Mouse (Mus musculus) CD4-positive naive resting alpha-beta T cell, adult 57 days (primary cell): ENCODE measurements around the gene Furin. TPM values are rescaled to one million over a fixed set of nuclear protein-coding genes. Genes with fewer than 3 reads are reported as not detected.

ENCODE experiments used
- total RNA-seq: library from RNA; stranded (reverse); gene quantifications from one replicate; pipeline ENCODE4 v1.2.4, GENCODE M21; 2023

The Furin gene
- 73.6 TPM for total RNA-seq

DNA sequence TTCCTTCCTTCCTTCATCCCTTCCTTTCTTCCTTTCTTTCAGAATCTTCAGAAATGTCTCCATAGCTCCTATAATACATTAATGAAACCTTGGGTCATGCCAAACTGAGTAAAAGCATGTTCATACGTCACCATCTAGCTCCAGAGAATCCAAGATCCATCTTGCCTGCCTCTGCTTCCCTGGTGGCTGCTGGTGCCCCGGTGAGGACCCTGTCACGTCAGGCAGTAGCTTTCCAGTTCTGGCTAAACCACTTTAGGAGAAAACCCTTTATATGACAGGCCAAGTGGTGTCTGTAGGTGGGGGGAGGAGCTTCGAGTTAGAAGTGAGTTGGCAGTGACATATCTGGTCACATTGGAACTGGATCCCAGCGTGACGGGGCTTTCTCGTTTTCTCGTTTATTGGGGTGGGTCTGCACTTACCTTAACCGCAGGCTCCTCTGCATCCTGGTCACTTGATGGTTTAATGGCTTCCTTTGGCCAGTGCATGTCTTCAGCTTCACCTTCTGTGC is at the start of gene Furin:
Furin (minus strand) TSS at position 249 of the 508 bp plus-strand sequence.

DNA sequence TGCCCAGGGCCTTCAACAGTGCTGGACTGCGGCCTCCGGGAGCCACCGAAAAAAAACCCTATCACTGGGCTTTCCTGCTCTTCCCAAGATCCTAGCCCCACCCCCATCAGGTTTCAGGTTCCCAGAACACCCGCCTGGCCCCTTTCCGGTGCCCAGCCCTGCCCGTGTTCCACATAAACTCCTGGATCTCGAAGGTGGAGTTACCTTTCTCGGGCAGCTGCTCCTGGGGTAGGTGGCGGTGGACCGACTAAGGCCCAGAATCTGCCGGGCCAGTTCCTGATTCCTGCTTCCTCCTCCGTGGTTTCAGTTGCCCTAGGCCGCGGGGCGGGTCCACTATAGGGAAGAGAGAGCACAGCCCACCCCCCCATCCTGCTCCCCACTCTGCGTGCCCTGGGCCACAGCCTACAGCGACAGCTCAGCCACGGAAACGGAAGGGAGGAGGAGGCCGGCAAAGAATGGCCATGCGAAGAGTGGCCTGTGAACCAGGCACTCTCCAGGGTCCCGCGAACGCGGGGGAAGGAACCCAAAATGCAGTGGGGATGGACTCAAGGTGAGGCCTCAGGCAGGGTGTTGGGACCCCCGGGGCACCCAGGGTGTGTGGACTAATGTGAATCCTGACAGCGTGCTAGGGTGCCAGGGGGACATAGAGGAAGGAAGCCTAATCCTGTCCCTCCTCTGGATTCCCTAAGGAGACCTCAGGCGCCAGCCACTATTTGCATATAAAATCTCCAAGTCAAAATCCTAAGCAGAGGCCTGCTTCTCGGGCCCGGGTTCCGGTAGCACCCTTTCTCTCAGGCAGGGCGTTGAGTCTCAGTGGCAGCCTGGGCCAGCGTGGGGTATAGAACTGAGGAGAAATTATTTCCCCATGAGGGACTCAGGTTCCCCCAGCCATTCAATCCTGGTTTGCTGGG is 17.3 kb downstream of the Furin start, which contains the start of gene Fes:
Fes (minus strand) TSS at position 314 of the 911 bp plus-strand sequence.

DNA sequence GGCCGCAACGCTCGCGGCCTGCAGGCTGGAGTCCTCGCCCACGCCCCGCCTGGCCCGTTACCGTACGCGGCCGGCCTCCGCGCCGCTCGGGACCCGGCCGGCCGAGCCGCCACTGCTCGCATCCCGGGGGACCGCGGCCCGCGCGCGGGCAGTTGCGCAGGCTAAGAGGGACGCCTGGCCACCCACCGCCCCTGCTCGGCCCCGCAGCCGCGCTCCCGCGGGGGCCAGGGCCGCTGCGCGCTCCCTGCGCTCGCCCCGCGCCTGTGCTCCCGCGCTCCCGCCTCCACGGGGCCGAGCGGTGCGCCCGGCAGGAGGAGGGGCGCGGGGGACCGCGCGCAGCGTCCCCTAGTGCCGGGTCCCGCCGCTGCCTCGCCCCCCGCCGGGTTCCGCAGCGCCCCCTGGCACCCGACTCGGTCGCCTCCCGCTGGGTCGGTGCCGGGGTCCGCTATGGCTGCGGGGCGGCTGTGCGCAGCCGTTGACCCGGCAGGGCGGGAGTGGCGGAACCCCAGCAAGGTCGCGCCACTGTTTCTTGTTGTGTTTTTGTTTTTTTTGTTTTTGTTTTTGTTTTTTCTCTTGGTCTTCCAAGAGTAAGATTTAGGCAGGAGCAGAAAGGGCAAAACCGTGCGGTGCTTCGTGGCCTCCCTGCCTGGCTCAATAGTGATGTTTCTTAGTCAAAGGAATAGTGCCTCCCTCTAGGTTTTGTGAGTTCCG is 34.0 kb downstream of the Furin start, which contains the start of gene Man2a2:
Man2a2 (minus strand) TSS at position 335 of the 711 bp plus-strand sequence.

DNA sequence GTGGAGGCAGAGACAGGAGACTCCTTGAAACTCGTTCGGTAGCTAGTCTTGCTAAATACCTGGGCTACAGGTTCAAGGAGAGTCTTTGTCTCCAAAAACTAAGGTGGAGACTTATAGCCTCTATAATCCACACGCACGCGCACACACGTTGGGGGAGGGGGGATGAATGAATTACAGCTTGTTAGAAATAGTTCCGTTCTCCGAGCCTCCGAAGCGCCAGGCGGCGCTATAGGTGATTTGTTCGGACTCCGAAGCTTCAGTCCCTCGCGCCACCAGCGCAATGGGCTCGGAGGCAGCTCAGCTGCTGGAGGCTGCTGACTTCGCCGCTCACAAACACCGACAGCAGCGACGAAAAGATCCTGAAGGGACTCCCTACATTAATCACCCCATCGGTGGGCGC is 62.4 kb downstream of the Furin start, which contains the start of gene Hddc3:
Hddc3 (plus strand) TSS at position 247 of the 400 bp plus-strand sequence.

DNA sequence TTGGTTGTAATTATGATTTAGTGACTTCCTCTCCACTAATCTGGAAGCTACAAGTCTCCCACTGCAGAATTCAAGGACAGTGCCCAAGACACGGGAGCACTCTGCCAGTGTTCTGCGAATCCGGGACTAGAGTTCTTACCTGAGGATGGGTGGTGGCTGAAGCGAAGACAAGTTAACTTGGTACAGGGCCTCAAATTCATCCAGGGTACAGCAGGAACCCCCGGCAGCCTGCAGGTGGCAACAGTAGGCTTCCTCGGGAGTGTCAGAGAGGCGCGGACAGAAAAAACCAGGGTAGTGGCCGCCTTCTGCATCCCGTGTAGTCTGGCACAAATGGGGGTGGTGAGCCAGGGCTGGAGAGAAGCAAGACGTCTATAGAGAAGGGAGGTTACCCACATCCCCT is 64.4 kb downstream of the Furin start, which contains the start of gene Unc45a:
Unc45a (minus strand) TSS at position 213 of the 400 bp plus-strand sequence.

Other genes starting within 250 kb of the Furin start
- gene Sema4b, start 218.6 kb downstream of the Furin start, total RNA-seq, result 49.6 TPM
- gene Cib1, start 172.6 kb downstream of the Furin start, total RNA-seq, result 38.5 TPM
- 5.6 TPM for gene Gdpgp1, start 172.6 kb downstream of the Furin start, total RNA-seq
- gene Ttll13, start 159.1 kb downstream of the Furin start, total RNA-seq, result 0.92 TPM
- 20.0 TPM for gene Ngrn, start 144.2 kb downstream of the Furin start, total RNA-seq
- gene Vps33b, start 135.8 kb downstream of the Furin start, total RNA-seq, result 34.5 TPM
- 4.0 TPM for gene Prc1, start 111.0 kb downstream of the Furin start, total RNA-seq
- 26.3 TPM for gene Rccd1, start 81.0 kb downstream of the Furin start, total RNA-seq
- 162 TPM for gene Unc45a, start 64.4 kb downstream of the Furin start, total RNA-seq
- gene Hddc3, start 62.3 kb downstream of the Furin start, total RNA-seq, result 12.5 TPM
- 110 TPM for gene Man2a2, start 34.1 kb downstream of the Furin start, total RNA-seq
- 12.8 TPM for gene Fes, start 17.5 kb downstream of the Furin start, total RNA-seq
- 12.0 TPM for gene Blm, start 129.7 kb upstream of the Furin start, total RNA-seq